Mouse (Mus musculus): ENCODE measurements around the gene Acin1.

Acin1 gene

GRCm38 (mm10) chr14:54686522-54687143 is at the start of gene Acin1:
TSS of gene Acin1 (minus strand) at chr14:54686931.
- DNase-seq (ENCODE audit: low read depth, low spot score) = peak; percentile 99

GRCm38 (mm10) chr14:54735221-54735620 is 48.5 kb upstream of the Acin1 start:
- DNase-seq (ENCODE audit: low read depth, low spot score) = no peak

- DNase-seq (ENCODE audit: low read depth, low spot score) = no peak
Observed at GRCm38 (mm10) chr14:54734004-54734403, 47.3 kb upstream of the Acin1 start.

- DNase-seq (ENCODE audit: low read depth, low spot score) = no peak
Observed at GRCm38 (mm10) chr14:54732206-54732605, 45.5 kb upstream of the Acin1 start.

DNA sequence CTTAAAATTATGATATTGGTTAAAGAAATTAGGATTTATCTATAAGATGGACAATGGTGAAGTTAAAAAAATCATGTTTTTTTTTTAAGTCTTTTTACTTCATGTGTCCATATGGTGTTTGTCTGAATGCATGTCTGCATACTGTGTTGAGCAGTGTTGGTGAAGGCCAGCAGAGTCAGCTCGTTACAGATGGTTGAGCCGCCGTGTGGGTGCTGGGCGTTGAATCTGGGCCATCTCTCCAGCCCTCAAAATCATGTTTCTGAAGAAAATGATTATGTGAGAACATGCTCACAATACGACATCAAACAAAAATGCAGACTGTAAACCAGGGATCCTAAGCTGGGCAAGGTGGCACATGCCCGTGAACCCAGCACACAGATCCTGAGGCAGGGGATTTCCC is 43.6 kb upstream of the Acin1 start:
- no peak for DNase-seq (ENCODE audit: low read depth, low spot score)

- no peak for DNase-seq (ENCODE audit: low read depth, low spot score)
Observed at GRCm38 (mm10) chr14:54728823-54729653, 42.3 kb upstream of the Acin1 start.

DNA sequence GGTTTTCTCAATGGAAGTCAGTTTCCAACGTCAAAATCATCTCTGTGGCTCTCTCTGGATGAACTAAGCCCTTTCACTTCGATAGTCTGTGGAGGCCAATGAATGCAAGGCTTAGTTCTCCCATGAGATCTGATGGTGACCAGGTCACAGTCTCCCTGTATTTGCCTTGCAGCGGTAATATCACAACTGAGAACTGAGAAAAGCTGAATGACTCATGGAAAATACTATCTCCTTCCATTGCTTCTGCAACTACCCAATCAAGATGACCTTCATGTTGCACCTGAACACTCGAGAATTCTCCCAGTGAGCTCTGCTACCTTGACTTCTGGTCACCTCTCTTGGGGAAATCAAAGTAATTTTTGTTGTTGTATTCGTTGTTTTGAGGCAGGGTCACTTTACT is 40.8 kb upstream of the Acin1 start:
- DNase-seq (ENCODE audit: low read depth, low spot score) = no peak

- no peak for DNase-seq (ENCODE audit: low read depth, low spot score)
Observed at GRCm38 (mm10) chr14:54724049-54724448, 37.3 kb upstream of the Acin1 start.

DNA sequence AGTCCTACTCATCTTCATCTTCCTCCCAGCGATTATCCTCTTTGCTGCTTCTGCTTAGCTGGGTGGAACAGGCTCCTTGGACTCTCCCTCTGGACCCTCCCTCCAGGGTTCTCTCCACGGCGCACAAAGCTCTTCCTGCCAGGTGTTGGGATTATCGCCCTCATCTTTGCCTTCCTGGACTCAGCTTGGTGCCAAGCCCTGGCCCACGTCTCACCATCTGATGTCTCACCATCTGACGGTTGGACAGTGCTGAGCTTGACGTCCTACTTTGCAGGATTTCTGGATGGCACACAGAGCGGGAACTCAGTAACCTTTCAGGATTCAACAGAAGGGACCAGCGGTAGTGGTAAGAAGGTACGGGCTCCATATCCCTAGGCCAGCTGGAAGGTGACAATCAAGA is 35.0 kb upstream of the Acin1 start:
- DNase-seq (ENCODE audit: low read depth, low spot score) = no peak

DNA sequence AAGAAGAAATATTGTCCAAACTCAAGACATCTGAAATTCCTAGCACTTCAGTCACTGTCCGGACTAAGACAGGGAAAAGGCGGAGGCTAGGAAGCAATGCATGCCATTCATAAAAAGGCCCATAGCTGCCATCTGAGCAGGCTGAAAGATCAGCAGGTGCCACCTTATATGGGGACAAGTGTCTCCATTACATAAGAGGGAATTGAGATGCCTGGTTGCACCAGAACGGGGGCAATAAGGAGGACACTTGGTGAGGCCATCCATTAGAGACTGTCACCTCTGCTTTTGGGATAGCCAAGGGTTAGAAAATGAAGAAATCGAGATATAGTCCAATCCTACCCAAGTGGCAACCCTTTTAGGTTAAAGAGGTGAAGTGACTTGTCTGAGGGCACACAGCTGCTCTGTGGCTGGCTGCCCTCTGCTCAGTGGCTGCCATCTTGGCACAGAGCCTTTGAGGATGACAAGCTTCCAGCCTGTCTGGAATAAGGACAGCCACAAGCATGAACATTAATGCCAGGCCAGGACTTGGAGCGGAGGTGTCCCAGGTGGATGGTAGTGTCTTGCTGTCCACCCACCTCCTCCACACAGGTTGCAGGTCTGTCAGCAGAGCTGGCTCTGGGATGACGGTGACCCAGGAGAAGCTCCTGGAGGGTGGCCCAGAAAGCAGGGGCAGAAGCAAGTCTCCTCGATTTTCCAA is 34.1 kb upstream of the Acin1 start:
- no peak for DNase-seq (ENCODE audit: low read depth, low spot score)

DNA sequence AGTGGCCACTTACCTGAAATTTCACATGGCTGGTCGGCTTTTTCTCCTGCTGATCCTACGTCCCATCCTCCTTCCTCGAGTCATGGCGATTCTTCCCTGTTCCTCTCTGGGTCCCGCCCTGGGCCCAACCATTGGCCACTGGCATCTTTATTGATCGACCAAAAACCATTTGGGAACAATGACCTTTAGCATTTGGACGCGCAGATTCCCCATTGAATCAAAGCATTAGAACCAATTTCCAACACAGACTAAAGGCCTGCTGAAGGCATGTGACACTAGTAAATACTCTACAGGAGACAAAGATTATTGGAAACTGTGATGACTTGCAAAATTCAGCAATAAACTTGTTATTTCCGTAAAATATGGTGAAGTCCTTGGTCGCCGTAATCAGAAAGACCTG is 33.3 kb upstream of the Acin1 start:
- no peak for DNase-seq (ENCODE audit: low read depth, low spot score)

- no peak for DNase-seq (ENCODE audit: low read depth, low spot score)
Observed at GRCm38 (mm10) chr14:54715402-54715801, 28.7 kb upstream of the Acin1 start.

DNA sequence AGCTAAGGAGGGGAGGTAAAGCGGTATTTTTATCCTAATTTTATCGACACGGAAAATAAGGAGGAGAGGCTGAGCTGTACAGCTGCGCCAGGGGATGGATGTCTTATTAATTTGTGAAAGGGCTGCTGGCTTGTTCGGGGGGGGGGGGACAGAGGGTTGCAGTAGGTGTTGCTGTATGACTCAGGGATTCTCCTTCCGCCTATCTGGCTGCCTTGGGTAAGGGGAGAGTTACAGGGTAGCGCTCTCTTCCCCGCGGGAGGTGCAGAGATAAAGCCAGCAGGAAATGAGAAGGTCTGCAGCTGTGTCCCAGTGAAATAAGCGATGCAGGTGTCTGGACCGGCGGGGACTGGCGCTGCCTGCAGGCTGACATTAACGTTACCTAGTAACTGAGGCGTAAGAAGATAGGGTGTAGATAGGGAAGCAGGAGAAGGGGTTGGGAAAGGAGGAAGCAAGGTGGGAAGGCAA is 27.9 kb upstream of the Acin1 start:
- peak; percentile 46 for DNase-seq (ENCODE audit: low read depth, low spot score)

GRCm38 (mm10) chr14:54714121-54714520 is 27.4 kb upstream of the Acin1 start:
- peak; percentile 73 for DNase-seq (ENCODE audit: low read depth, low spot score)

- DNase-seq (ENCODE audit: low read depth, low spot score) = no peak
Observed at GRCm38 (mm10) chr14:54712861-54713260, 26.1 kb upstream of the Acin1 start.

DNA sequence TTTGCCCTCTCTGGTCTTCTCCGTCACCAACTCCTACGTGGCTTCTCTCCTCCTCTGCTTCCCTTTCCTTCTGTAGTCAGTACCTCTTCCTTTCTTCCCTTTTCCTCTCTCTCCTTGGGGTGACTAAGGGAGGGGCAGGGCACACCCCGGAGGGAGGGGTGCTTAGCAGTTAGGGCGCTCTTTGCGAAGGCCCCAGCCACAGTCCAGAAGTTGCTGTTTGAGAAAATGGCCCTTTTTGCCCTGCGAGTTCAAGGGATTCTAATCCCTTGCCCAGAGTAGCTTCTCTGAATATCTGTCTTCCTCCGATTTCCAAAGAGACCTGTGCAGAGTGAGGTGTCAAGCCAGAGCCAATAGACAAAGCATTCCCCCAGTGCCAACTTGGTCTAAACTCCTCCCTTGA is 25.3 kb upstream of the Acin1 start, which contains the start of gene Cebpe:
TSS of gene Cebpe (minus strand) at position 101 of the 400 bp plus-strand sequence.
- no peak for DNase-seq (ENCODE audit: low read depth, low spot score)

DNA sequence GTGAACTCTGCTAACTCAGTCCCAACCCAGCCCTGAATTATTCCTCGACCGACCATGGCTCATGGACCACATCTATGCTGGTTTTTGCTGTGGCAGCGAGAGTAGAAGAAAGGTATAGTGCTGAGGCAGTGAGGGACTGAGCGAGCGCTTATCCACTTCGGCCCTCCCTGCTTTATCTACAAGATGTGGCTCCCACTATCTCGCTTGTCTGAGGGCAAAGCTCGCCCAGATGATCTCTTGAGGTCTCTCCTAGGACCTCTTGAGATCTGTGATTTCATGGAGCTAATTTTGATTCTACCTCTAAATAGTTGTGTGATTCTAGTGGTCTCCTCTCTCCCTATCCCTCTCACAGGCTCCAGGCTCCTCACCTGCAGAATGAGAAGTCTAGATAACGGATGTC is 22.3 kb upstream of the Acin1 start:
- no peak for DNase-seq (ENCODE audit: low read depth, low spot score)

DNA sequence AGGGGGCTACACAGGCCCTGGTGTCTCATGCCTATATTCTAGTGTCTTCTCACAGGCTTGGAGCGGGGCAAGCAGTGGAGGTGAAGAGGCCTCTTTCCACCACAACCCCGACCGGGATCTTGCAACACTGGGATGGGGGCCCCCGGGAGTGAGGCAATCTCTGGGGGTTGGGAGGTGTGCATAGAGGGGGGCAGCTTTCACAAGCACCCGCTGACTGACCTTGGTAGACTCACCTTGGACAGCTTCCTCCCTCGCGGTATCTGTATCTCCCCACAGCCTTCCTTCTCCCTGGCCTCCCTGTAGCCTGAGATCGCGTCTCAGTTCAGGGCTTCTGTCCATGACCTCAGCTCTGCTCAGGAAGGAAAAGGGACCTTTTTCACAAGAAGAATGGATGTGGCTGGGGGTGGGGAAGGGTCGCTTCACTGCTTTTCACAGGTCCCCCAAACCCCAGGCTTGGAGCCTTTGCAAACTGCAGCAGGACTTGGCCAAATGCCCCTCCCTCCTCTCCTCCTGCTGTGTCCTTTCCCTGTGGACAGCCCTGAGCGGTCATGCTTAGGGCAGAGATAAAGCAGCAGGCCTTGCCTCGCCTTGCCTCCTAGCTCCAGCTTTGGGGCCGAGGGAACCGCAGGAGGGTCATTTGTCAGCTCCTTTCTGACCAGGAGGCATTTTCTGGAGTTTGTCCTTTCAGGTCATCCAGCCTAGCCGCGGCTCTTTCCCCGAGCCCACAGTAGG is 20.0 kb upstream of the Acin1 start:
- DNase-seq (ENCODE audit: low read depth, low spot score) = no peak

DNA sequence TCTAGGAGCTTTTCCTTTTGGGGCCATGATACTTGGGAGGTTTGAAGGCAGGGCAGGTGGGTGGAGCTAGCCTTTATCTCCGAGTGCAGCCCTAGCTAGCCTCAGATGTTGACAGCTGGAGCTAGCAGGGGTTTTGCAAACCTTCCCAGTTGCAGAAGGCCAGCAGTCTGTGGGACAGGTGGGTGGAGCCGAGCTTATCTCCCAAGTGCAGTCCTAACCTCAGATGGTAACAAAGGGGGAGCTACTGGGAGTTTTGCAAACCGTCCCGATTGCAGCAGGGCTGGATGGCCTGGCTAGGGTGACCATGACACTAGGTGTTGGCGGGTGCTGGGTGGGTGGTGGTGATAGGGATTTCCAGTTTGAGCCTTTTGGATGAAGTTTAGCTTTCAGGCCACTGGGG is 19.1 kb upstream of the Acin1 start:
- no peak for DNase-seq (ENCODE audit: low read depth, low spot score)

DNA sequence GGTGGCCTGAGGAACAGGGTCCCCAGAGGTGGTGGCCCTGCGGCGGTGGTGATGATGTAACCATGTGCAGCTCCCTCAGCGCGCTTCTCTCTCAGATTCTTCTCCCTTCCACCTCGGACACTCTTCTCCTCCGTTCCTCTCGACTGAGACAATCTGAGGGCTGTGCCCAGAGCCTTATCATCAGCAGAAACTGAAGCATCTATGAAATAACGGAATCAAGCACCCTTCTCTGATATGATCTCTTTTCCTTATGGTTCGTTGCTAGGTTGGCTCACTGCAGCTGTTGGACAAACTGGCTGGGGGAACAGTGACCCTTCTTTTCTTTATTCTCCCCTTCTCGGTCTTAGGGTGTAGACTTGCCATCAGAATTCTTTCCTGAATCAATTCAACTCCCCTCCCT is 16.5 kb upstream of the Acin1 start:
- DNase-seq (ENCODE audit: low read depth, low spot score) = no peak

DNA sequence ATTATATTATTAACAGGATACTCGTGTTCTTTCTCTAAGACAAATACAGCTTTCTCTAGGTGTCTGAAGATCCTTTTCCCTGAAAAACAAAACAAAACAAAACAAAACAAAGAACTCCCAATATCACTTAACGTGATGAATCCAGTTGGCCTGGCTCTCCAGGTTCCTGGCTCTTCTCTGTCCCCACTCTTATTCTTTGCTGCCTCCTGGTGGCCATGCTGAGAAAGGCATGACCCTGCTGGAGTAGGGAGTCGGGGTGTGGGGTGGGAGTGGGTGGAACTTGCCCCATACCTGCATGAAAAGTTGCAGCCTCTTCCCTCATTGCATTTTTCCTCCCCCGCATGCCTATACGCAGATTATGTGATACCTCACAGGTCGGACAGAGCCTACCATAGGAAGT is 14.6 kb upstream of the Acin1 start:
- peak; percentile 82 for DNase-seq (ENCODE audit: low read depth, low spot score)

- DNase-seq (ENCODE audit: low read depth, low spot score) = no peak
Observed at GRCm38 (mm10) chr14:54699586-54699985, 12.9 kb upstream of the Acin1 start.

Measured in CD4-positive helper T cell, adult 2 months (primary cell).